Mouse (Mus musculus): ENCODE data around the gene Idi1. TPM values are rescaled to one million over a fixed set of nuclear protein-coding genes. Genes with fewer than 3 reads are reported as not detected.
"Not testable (repeated sequence)": the region's sequence is repeated elsewhere in the genome, so short reads cannot be mapped to it uniquely, and the experiment has no call there.

The Idi1 gene
- total RNA-seq, 2 experiments from 2014 or later, result 4.7 to 9.1 TPM

- DNase-seq, result no peak
- intact Hi-C loops (cut with DNase I; ENCODE audit: low total_unique reads), result loop anchor here (10.0 kb wide), 1 partner anchor 113 kb away; the partner anchor contains the start of gene Gtpbp4
These were observed 3.7 kb upstream of the Idi1 start for GRCm38 (mm10) chr13:8881611-8882010.

GRCm38 (mm10) chr13:8883870-8884269 lies 1.4 kb upstream of the Idi1 start:
- intact Hi-C loops (cut with DNase I; ENCODE audit: low total_unique reads), result loop anchor here (10.0 kb wide), 1 partner anchor 111 kb away; the partner anchor contains the start of gene Gtpbp4
- DNase-seq, result not testable (repeated sequence)

- DNase-seq, result no peak
- intact Hi-C loops (cut with DNase I; ENCODE audit: low total_unique reads), result loop anchor here (10.0 kb wide), 1 partner anchor 109 kb away; the partner anchor contains the start of gene Gtpbp4
These were observed 872 bp downstream of the Idi1 start for GRCm38 (mm10) chr13:8886185-8886560.

GRCm38 (mm10) chr13:8888603-8889002 lies 3.3 kb downstream of the Idi1 start:
- intact Hi-C loops (cut with DNase I; ENCODE audit: low total_unique reads), result loop anchor here (10.0 kb wide), 1 partner anchor 106 kb away; the partner anchor contains the start of gene Gtpbp4
- DNase-seq, result no peak

- DNase-seq; intact Hi-C loops (cut with DNase I; ENCODE audit: low total_unique reads): not testable (repeated sequence)
These were observed 20.7 kb downstream of the Idi1 start for GRCm38 (mm10) chr13:8905986-8906385.

GRCm38 (mm10) chr13:8913890-8914289 lies 28.6 kb downstream of the Idi1 start:
- DNase-seq; intact Hi-C loops (cut with DNase I; ENCODE audit: low total_unique reads): not testable (repeated sequence)

- no peak for DNase-seq
- intact Hi-C loops (cut with DNase I; ENCODE audit: low total_unique reads), result no loop called here
These were observed 48.2 kb downstream of the Idi1 start for GRCm38 (mm10) chr13:8933499-8933898.

GRCm38 (mm10) chr13:8937611-8938140 lies 52.4 kb downstream of the Idi1 start:
- DNase-seq; intact Hi-C loops (cut with DNase I; ENCODE audit: low total_unique reads): not testable (repeated sequence)

GRCm38 (mm10) chr13:8941110-8941509 lies 55.8 kb downstream of the Idi1 start:
- intact Hi-C loops (cut with DNase I; ENCODE audit: low total_unique reads); DNase-seq: not testable (repeated sequence)

- intact Hi-C loops (cut with DNase I; ENCODE audit: low total_unique reads); DNase-seq: not testable (repeated sequence)
These were observed 56.4 kb downstream of the Idi1 start for GRCm38 (mm10) chr13:8941701-8942100.

Small RNAs within 50 kb of the gene (microRNA-seq; reads per million reads assigned to microRNA genes)
- gene Gm22750, result 0 reads per million in 2 experiments

Other genes starting within 250 kb of the Idi1 start
- 10 to 100 TPM; 25.6 to 34.8 TPM for gene Wdr37, start 13.6 kb upstream of the Idi1 start, total RNA-seq (2021)
- not detected for gene Gm9745, start 62.7 kb downstream of the Idi1 start, total RNA-seq (2021)
- gene Idi2, start 67.4 kb downstream of the Idi1 start, total RNA-seq (2021), result not detected
- 10 to 100 TPM; 38.6 to 41.5 TPM for gene Gtpbp4, start 110.6 kb downstream of the Idi1 start, total RNA-seq (2021)
- gene Larp4b, start 208.4 kb downstream of the Idi1 start, total RNA-seq (2021), result 10 to 100 TPM; 58.9 to 63.9 TPM

Measured in gastrocnemius, postnatal 14 days (tissue).